Mouse (Mus musculus) left cerebral cortex, adult 18-20 months (tissue): ENCODE measurements around the gene Gm11127. TPM values are rescaled to one million over a fixed set of nuclear protein-coding genes. Genes with fewer than 3 reads are reported as not detected.
"Not testable (repeated sequence)": the region's sequence is repeated elsewhere in the genome, so short reads cannot be mapped to it uniquely, and the experiment has no call there.

Experiments
- DNase-seq, 2 experiments: peaks; one replicate each; pipeline ENCODE4 v3.0.0; 2021 to 2022; ENCODE audit warnings: low spot score in 2 of 2, mixed read lengths in 1 of 2
- long read RNA-seq, 2 experiments: library from polyadenylated mRNA; stranded (forward); transcript quantifications; one replicate each; pipeline ENCODE4 v2.0.0; 2021
- total RNA-seq, 2 experiments: library from RNA; stranded (reverse); gene quantifications; 2 replicates each; pipeline ENCODE4 v1.2.3; 2021

Gm11127 gene
- 1 to 10 TPM; 1.4 TPM for total RNA-seq
- long read RNA-seq, experiment 1 = 0 reads
- long read RNA-seq, experiment 2 = 0 reads

- not testable (repeated sequence) for DNase-seq
These were observed at the start of gene Gm11127 for GRCm38 (mm10) chr17:36058362-36058761. TSS of gene Gm11127 (minus strand) at chr17:36058371.

- DNase-seq = not testable (repeated sequence)
These were observed 43.9 kb upstream of the Gm11127 start for GRCm38 (mm10) chr17:36102091-36102490.

- not testable (repeated sequence) for DNase-seq
These were observed 41.4 kb upstream of the Gm11127 start for GRCm38 (mm10) chr17:36099603-36100002.

- no peak for DNase-seq
These were observed 35.8 kb upstream of the Gm11127 start for GRCm38 (mm10) chr17:36093936-36094335.

- not testable (repeated sequence) for DNase-seq
These were observed 34.3 kb upstream of the Gm11127 start for GRCm38 (mm10) chr17:36092520-36092919.

- DNase-seq = not testable (repeated sequence)
These were observed 33.8 kb upstream of the Gm11127 start for GRCm38 (mm10) chr17:36091933-36092332.

- DNase-seq = not testable (repeated sequence)
These were observed 27.8 kb upstream of the Gm11127 start for GRCm38 (mm10) chr17:36085976-36086375.

GRCm38 (mm10) chr17:36083870-36084451 lies 25.8 kb upstream of the Gm11127 start:
- DNase-seq = peak in 1 of 2 experiments; percentile 21

- peak in 1 of 2 experiments; percentile 27 for DNase-seq
These were observed 25.2 kb upstream of the Gm11127 start for GRCm38 (mm10) chr17:36083266-36083869.

GRCm38 (mm10) chr17:36082519-36083232 lies 24.5 kb upstream of the Gm11127 start:
- not testable (repeated sequence) for DNase-seq

GRCm38 (mm10) chr17:36081901-36082300 lies 23.7 kb upstream of the Gm11127 start:
- not testable (repeated sequence) for DNase-seq

GRCm38 (mm10) chr17:36060829-36061228 lies 2.7 kb upstream of the Gm11127 start:
- DNase-seq = peak; percentile 92 to 98

- not testable (repeated sequence) for DNase-seq
These were observed 244 bp downstream of the Gm11127 start for GRCm38 (mm10) chr17:36057927-36058326.

GRCm38 (mm10) chr17:36043286-36043685 lies 14.9 kb downstream of the Gm11127 start:
- no peak for DNase-seq

- peak; percentile 52 to 54 for DNase-seq
These were observed 15.5 kb downstream of the Gm11127 start, which contains the start of the genes H2-T22 and Gm6034 for GRCm38 (mm10) chr17:36042610-36043169. TSS of gene H2-T22 (minus strand) at chr17:36042747. TSS of gene Gm6034 (plus strand) at chr17:36042961.

- DNase-seq = not testable (repeated sequence)
These were observed 16.1 kb downstream of the Gm11127 start for GRCm38 (mm10) chr17:36042055-36042454.

GRCm38 (mm10) chr17:36040604-36041003 lies 17.6 kb downstream of the Gm11127 start:
- not testable (repeated sequence) for DNase-seq

- DNase-seq = not testable (repeated sequence)
These were observed 22.0 kb downstream of the Gm11127 start for GRCm38 (mm10) chr17:36036126-36036525.

GRCm38 (mm10) chr17:36035010-36035638 lies 23.0 kb downstream of the Gm11127 start:
- peak; percentile 54 to 64 for DNase-seq

GRCm38 (mm10) chr17:36034524-36034923 lies 23.6 kb downstream of the Gm11127 start:
- not testable (repeated sequence) for DNase-seq

- not testable (repeated sequence) for DNase-seq
These were observed 25.8 kb downstream of the Gm11127 start, which contains the start of gene H2-T23 for GRCm38 (mm10) chr17:36032351-36032875. TSS of gene H2-T23 (minus strand) at chr17:36032855.
